ENCODE assay signal across 8 mouse cellular contexts in the genomic region with DNA sequence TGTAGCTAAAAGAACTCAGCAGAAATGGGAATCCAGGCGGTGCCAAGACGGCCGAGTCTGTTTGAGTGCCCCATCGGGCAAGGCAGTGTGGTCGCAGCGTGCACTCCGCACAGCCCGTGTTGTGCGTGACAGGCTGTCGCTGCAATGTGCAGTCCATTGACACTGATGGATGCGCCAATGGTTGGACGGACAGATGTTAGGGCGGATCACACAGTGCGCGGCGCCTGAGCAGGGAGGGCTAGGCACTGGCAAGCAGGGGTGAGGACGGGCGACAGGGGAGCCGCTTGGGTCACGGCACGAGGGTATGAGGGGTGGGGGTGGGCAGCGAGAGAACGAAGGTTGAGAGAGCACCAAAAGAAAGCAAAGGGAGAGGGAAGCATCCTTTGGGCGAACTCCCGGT. TPM values are rescaled to one million over a fixed set of nuclear protein-coding genes. Genes with fewer than 3 reads are reported as not detected.
A peak's percentile ranks its signal among the peaks of the same experiment; 100 is the strongest.
DNase-seq lines count a peak whose midpoint lies in the region; ATAC-seq and TF ChIP-seq lines count a peak whose summit lies in the region.

No protein-coding gene starts in this region.

- H3K27ac ChIP-seq in kidney, embryonic 15.5 days, result 0 out of 2 replicates have a peak overlapping the region, but pooled peaks have one; percentile 90
- peak overlapping the region; percentile 88; the same call in 1 of the 2 replicates for H3K27ac ChIP-seq in embryonic facial prominence, embryonic 10.5 days (replicated peaks)
- peak overlapping the region; percentile 92 for H3K27ac ChIP-seq in hindbrain, embryonic 15.5 days (replicated peaks)
- no peak overlapping the region for H3K27ac ChIP-seq in midbrain, postnatal 0 days (ENCODE audit: low read depth, low read length)

- peak overlapping the region; percentile 99 for H3K4me2 ChIP-seq in kidney, embryonic 15.5 days
- peak overlapping the region; percentile 97 for H3K4me2 ChIP-seq in hindbrain, embryonic 15.5 days
- H3K4me2 ChIP-seq in midbrain, postnatal 0 days (ENCODE audit: low read depth, low read length, poor library complexity, severe bottlenecking), result peak overlapping the region; percentile 99

- no peaks in the 10 kb centered on the region for H3K36me3 ChIP-seq in kidney, embryonic 15.5 days
- no peaks in the 10 kb centered on the region for H3K36me3 ChIP-seq in embryonic facial prominence, embryonic 10.5 days (replicated peaks)
- no peaks in the 10 kb centered on the region for H3K36me3 ChIP-seq in hindbrain, embryonic 15.5 days
- no peaks in the 10 kb centered on the region for H3K36me3 ChIP-seq in midbrain, postnatal 0 days (ENCODE audit: insufficient read depth, low read length)

- H3K4me1 ChIP-seq in kidney, embryonic 15.5 days, result peaks cover 50% of the 10 kb centered on the region
- H3K4me1 ChIP-seq in embryonic facial prominence, embryonic 10.5 days, result peaks cover 43% of the 10 kb centered on the region
- peaks cover 42% of the 10 kb centered on the region for H3K4me1 ChIP-seq in hindbrain, embryonic 15.5 days (replicated peaks)
- H3K4me1 ChIP-seq in midbrain, postnatal 0 days (ENCODE audit: insufficient read depth, low read length), result peaks cover 9% of the 10 kb centered on the region

- ATAC-seq in kidney, embryonic 15.5 days (replicated peaks; ENCODE audit: low FRiP score), result no peak
- ATAC-seq in hindbrain, embryonic 15.5 days (ENCODE audit: low FRiP score, low read depth), result no peak
- ATAC-seq in midbrain, postnatal 0 days (ENCODE audit: low FRiP score), result no peak
- ATAC-seq in erythroid progenitor cell, adult 5-6 weeks (replicated peaks; ENCODE audit: low FRiP score, poor library complexity, severe bottlenecking), result no peak

- no peak for DNase-seq in kidney, adult 18-20 months
- peak; percentile 59 for DNase-seq in embryonic facial prominence, embryonic 10.5 days (ENCODE audit: low spot score)
- no peak for DNase-seq in midbrain, postnatal 0 days (ENCODE audit: low spot score)
- DNase-seq in adrenal gland, postnatal 25 days, result no peak
- DNase-seq in layer of hippocampus, postnatal 36 days, result no peak

- peak overlapping the region; percentile 83 for H3K4me3 ChIP-seq in kidney, embryonic 15.5 days (replicated peaks)
- H3K4me3 ChIP-seq in embryonic facial prominence, embryonic 10.5 days, result peak overlapping the region; percentile 85
- H3K4me3 ChIP-seq in hindbrain, embryonic 15.5 days, result peak overlapping the region; percentile 87
- peak overlapping the region; percentile 87 for H3K4me3 ChIP-seq in midbrain, postnatal 0 days (ENCODE audit: low read depth, low read length)

- TF ChIP-seq CTCF in midbrain, postnatal 0 days (IDR thresholded peaks at IDR 0.05), result no peak

- WGBS in kidney, embryonic 15.5 days, result 2% methylated on average over 25 of the region's 25 CpGs
- WGBS in embryonic facial prominence, embryonic 10.5 days, result under 1% methylated on average over 25 of the region's 25 CpGs
- 2% methylated on average over 25 of the region's 25 CpGs for WGBS in hindbrain, embryonic 15.5 days
- 3% methylated on average over 25 of the region's 25 CpGs for WGBS in midbrain, postnatal 0 days

- H3K27me3 ChIP-seq in kidney, embryonic 15.5 days, result peaks cover 83% of the 10 kb centered on the region
- peaks cover 90% of the 10 kb centered on the region for H3K27me3 ChIP-seq in embryonic facial prominence, embryonic 10.5 days (replicated peaks; ENCODE audit: low read depth, poor library complexity, severe bottlenecking)
- H3K27me3 ChIP-seq in hindbrain, embryonic 15.5 days, result peaks cover 20% of the 10 kb centered on the region
- H3K27me3 ChIP-seq in midbrain, postnatal 0 days (ENCODE audit: insufficient read depth, low read length), result peaks cover 51% of the 10 kb centered on the region

- H3K9ac ChIP-seq in kidney, embryonic 15.5 days, result peak overlapping the region; percentile 78
- H3K9ac ChIP-seq in hindbrain, embryonic 15.5 days, result peak overlapping the region; percentile 80
- H3K9ac ChIP-seq in midbrain, postnatal 0 days (replicated peaks; ENCODE audit: low read length, poor library complexity, severe bottlenecking), result no peak overlapping the region

- H3K9me3 ChIP-seq in kidney, embryonic 15.5 days (replicated peaks), result no peaks in the 10 kb centered on the region
- no peaks in the 10 kb centered on the region for H3K9me3 ChIP-seq in embryonic facial prominence, embryonic 10.5 days
- no peaks in the 10 kb centered on the region for H3K9me3 ChIP-seq in hindbrain, embryonic 15.5 days
- H3K9me3 ChIP-seq in midbrain, postnatal 0 days (ENCODE audit: low read length), result no peaks in the 10 kb centered on the region

RNA-seq across cellular contexts. Expression of a gene that starts 2.6 kb away (rescaled TPM):
- polyA plus RNA-seq in kidney, embryonic 15.5 days (2015; fragmentation: Nextera tagmentation; extraction: Ambion mirVana), result 9.1 and 12.3 TPM in 2 replicates
- 4.0 and 5.0 TPM in 2 replicates for polyA plus RNA-seq in embryonic facial prominence, embryonic 10.5 days (2016; fragmentation: Nextera tagmentation; extraction: Ambion mirVana)
- polyA plus RNA-seq in hindbrain, embryonic 15.5 days (2015; fragmentation: Nextera tagmentation; extraction: Ambion mirVana), result 27.4 and 35.8 TPM in 2 replicates
- total RNA-seq in midbrain, postnatal 0 days (2014; rRNA removed), result 11.1 and 11.9 TPM in 2 replicates
- polyA plus RNA-seq in midbrain, postnatal 0 days (2015; fragmentation: Nextera tagmentation; extraction: Ambion mirVana), result 5.1 and 6.7 TPM in 2 replicates
- total RNA-seq in adrenal gland, postnatal 25 days (2021), result 4.2 and 4.7 TPM in 2 replicates
- total RNA-seq in layer of hippocampus, postnatal 36 days (2021), result 10 to 100 TPM; 12.4 to 12.9 TPM
- total RNA-seq in erythroid progenitor cell, adult 5-6 weeks (2015; ENCODE audit: low replicate concordance), result 0.42 TPM in 1 of 2 replicates, not detected in the other
- not detected in 2 replicates for total RNA-seq in erythroid progenitor cell, adult 5-6 weeks (2017; ENCODE audit: low replicate concordance)
